Mouse (Mus musculus) midbrain, embryonic 11.5 days (tissue): ENCODE results near the gene Agpat4. TPM values are rescaled to one million over a fixed set of nuclear protein-coding genes. Genes with fewer than 3 reads are reported as not detected.

Experiments
- ATAC-seq: fragments of 200-750 bp; cut with Nextera tagmentation; 2 replicates; pipeline ENCODE4 v1.8.0; 2017; ENCODE audit warnings: moderate TSS enrichment, moderate library complexity; ENCODE audit not compliant: low FRiP score
- DNase-seq: peaks from one replicate; pipeline ENCODE4 v3.0.0; 2015; ENCODE audit warnings: low spot score; ENCODE audit errors: missing footprints
- H3K27ac ChIP-seq: fragments of 300-500 bp; sonication (generic); 2 replicates; pipeline ENCODE4 v1.5.1; 2014; ENCODE audit warnings: low read depth, low read length
- H3K27me3 ChIP-seq: fragments of 300-500 bp; sonication (generic); 2 replicates; pipeline ENCODE4 v1.6.1; 2014; ENCODE audit warnings: mild to moderate bottlenecking, low read length, moderate library complexity, mixed read lengths; ENCODE audit not compliant: control insufficient read depth, insufficient read depth
- H3K36me3 ChIP-seq: fragments of 300-500 bp; sonication (generic); 2 replicates; pipeline ENCODE4 v1.6.1; 2014; ENCODE audit warnings: mild to moderate bottlenecking, low read length, moderate library complexity, mixed read lengths; ENCODE audit not compliant: control insufficient read depth, insufficient read depth
- H3K4me1 ChIP-seq: fragments of 300-500 bp; sonication (generic); 2 replicates; pipeline ENCODE4 v1.6.1; 2014; ENCODE audit warnings: low read length; ENCODE audit not compliant: control insufficient read depth, insufficient read depth
- H3K4me2 ChIP-seq: fragments of 300-500 bp; sonication (generic); 2 replicates; pipeline ENCODE4 v1.6.1; 2014; ENCODE audit warnings: mild to moderate bottlenecking, moderate library complexity
- H3K4me3 ChIP-seq: fragments of 300-500 bp; sonication (generic); 2 replicates; pipeline ENCODE4 v1.5.1; 2014; ENCODE audit warnings: low read depth, low read length
- H3K9ac ChIP-seq: fragments of 300-500 bp; sonication (generic); 2 replicates; pipeline ENCODE4 v1.6.1; 2014; ENCODE audit warnings: low read length
- H3K9me3 ChIP-seq: fragments of 300-500 bp; sonication (generic); 2 replicates; pipeline ENCODE4 v1.6.1; 2016; ENCODE audit warnings: low read length; ENCODE audit not compliant: control insufficient read depth
- WGBS: fragments of 180-500 bp; shearing (Covaris S2); extraction: QIAGEN DNeasy Blood & Tissue Kit; methylation state at CpG from one replicate; pipeline ENCODE4 v1.1.7; 2014; 5-methylcytosine and 5-hydroxymethylcytosine counted together
- polyA plus RNA-seq: library from polyadenylated mRNA; unstranded; fragments of >200 nt; fragmentation: Nextera tagmentation; extraction: Ambion mirVana; gene quantifications from 2 replicates; pipeline ENCODE4 v1.2.1, GENCODE M21; 2014

Gene Agpat4
- polyA plus RNA-seq, 1 experiment from 2014 or later: 22.9 TPM

GRCm38 (mm10) chr17:12228471-12228870, 110.0 kb downstream of the Agpat4 start:
- Histone ChIP-seq H3K4me3 (no peak overlapping the region), H3K9me3 (no peaks in the 10 kb centered on the region), H3K36me3 (peaks cover 7% of the 10 kb centered on the region), H3K9ac (no peak overlapping the region), H3K4me1 (no peaks in the 10 kb centered on the region), H3K27ac (no peak overlapping the region), H3K27me3 (no peaks in the 10 kb centered on the region), H3K4me2 (no peak overlapping the region)
- ATAC-seq (no peak), DNase-seq (peak; percentile 53)
- 89% methylated on average over 7 of the region's 7 CpGs for WGBS

GRCm38 (mm10) chr17:12229756-12230155, 111.3 kb downstream of the Agpat4 start:
- no peaks in the 10 kb centered on the region for H3K27me3 ChIP-seq
- 93% methylated on average over 9 of the region's 9 CpGs for WGBS
- no peaks in the 10 kb centered on the region for H3K4me1 ChIP-seq
- no peak overlapping the region for H3K4me2 ChIP-seq
- no peak overlapping the region for H3K9ac ChIP-seq
- no peak overlapping the region for H3K4me3 ChIP-seq
- peaks cover 7% of the 10 kb centered on the region for H3K36me3 ChIP-seq
- DNase-seq: peak; percentile 21
- no peaks in the 10 kb centered on the region for H3K9me3 ChIP-seq
- H3K27ac ChIP-seq: no peak overlapping the region
- ATAC-seq: no peak

GRCm38 (mm10) chr17:12230167-12230566, 111.7 kb downstream of the Agpat4 start:
- ATAC-seq (no peak), DNase-seq (peak; percentile 31)
- no peaks in the 10 kb centered on the region for H3K4me1 ChIP-seq
- no peak overlapping the region for H3K4me2 ChIP-seq
- H3K4me3 ChIP-seq: no peak overlapping the region
- H3K9ac ChIP-seq: no peak overlapping the region
- H3K27ac ChIP-seq: no peak overlapping the region
- H3K27me3 ChIP-seq: no peaks in the 10 kb centered on the region
- no peaks in the 10 kb centered on the region for H3K9me3 ChIP-seq
- H3K36me3 ChIP-seq: peaks cover 7% of the 10 kb centered on the region
- 91% methylated on average over 6 of the region's 6 CpGs for WGBS

- Histone ChIP-seq H3K9ac (no peak overlapping the region), H3K27ac (no peak overlapping the region), H3K36me3 (peaks cover 11% of the 10 kb centered on the region), H3K27me3 (no peaks in the 10 kb centered on the region), H3K4me1 (no peaks in the 10 kb centered on the region), H3K4me2 (no peak overlapping the region), H3K9me3 (no peaks in the 10 kb centered on the region), H3K4me3 (no peak overlapping the region)
- 92% methylated on average over 7 of the region's 7 CpGs for WGBS
- DNase-seq (peak; percentile 0), ATAC-seq (no peak)
Measured at GRCm38 (mm10) chr17:12231087-12231486, 112.6 kb downstream of the Agpat4 start.

GRCm38 (mm10) chr17:12232724-12233123, 114.2 kb downstream of the Agpat4 start:
- no peaks in the 10 kb centered on the region for H3K4me1 ChIP-seq
- 95% methylated on average over 6 of the region's 6 CpGs for WGBS
- no peak for ATAC-seq
- no peak overlapping the region for H3K4me3 ChIP-seq
- H3K9ac ChIP-seq: no peak overlapping the region
- no peaks in the 10 kb centered on the region for H3K9me3 ChIP-seq
- no peaks in the 10 kb centered on the region for H3K27me3 ChIP-seq
- H3K36me3 ChIP-seq: peaks cover 11% of the 10 kb centered on the region
- peak; percentile 69 for DNase-seq
- H3K27ac ChIP-seq: no peak overlapping the region
- H3K4me2 ChIP-seq: no peak overlapping the region

- no peak for ATAC-seq
- no peak overlapping the region for H3K4me3 ChIP-seq
- 94% methylated on average over 3 of the region's 3 CpGs for WGBS
Measured at GRCm38 (mm10) chr17:12240701-12241100, 122.2 kb downstream of the Agpat4 start.

GRCm38 (mm10) chr17:12249783-12250504, 131.4 kb downstream of the Agpat4 start:
- Histone ChIP-seq H3K4me1 (no peaks in the 10 kb centered on the region), H3K4me3 (no peak overlapping the region), H3K9ac (no peak overlapping the region), H3K27me3 (no peaks in the 10 kb centered on the region), H3K36me3 (peaks cover 31% of the 10 kb centered on the region), H3K27ac (no peak overlapping the region), H3K9me3 (peaks cover 3% of the 10 kb centered on the region; the same call in 1 of the 2 replicates), H3K4me2 (no peak overlapping the region)
- 96% methylated on average over 19 of the region's 19 CpGs for WGBS
- DNase-seq (no peak), ATAC-seq (no peak)

More at GRCm38 (mm10) chr17:12240701-12241100, 122.2 kb downstream of the Agpat4 start:
- Histone ChIP-seq H3K9me3 (no peaks in the 10 kb centered on the region), H3K9ac (no peak overlapping the region), H3K27ac (no peak overlapping the region), H3K4me1 (no peaks in the 10 kb centered on the region), H3K4me2 (no peak overlapping the region), H3K27me3 (no peaks in the 10 kb centered on the region), H3K36me3 (peaks cover 3% of the 10 kb centered on the region)
- DNase-seq: peak; percentile 65

- DNase-seq (peak; percentile 39), ATAC-seq (no peak)
- Histone ChIP-seq H3K4me3 (no peak overlapping the region), H3K4me1 (no peaks in the 10 kb centered on the region), H3K27ac (no peak overlapping the region), H3K9ac (no peak overlapping the region), H3K9me3 (peaks cover 3% of the 10 kb centered on the region; the same call in 1 of the 2 replicates), H3K36me3 (peaks cover 36% of the 10 kb centered on the region), H3K27me3 (no peaks in the 10 kb centered on the region), H3K4me2 (no peak overlapping the region)
- 97% methylated on average over 9 of the region's 9 CpGs for WGBS
Measured at GRCm38 (mm10) chr17:12250581-12250980, 132.1 kb downstream of the Agpat4 start.

GRCm38 (mm10) chr17:12256142-12256541, 137.6 kb downstream of the Agpat4 start:
- no peak overlapping the region for H3K27ac ChIP-seq
- DNase-seq (no peak), ATAC-seq (no peak)
- H3K36me3 ChIP-seq: peaks cover 40% of the 10 kb centered on the region
- no peak overlapping the region for H3K4me3 ChIP-seq
- peaks cover 3% of the 10 kb centered on the region; the same call in 1 of the 2 replicates for H3K9me3 ChIP-seq
- no peak overlapping the region for H3K9ac ChIP-seq
- H3K27me3 ChIP-seq: no peaks in the 10 kb centered on the region
- H3K4me2 ChIP-seq: no peak overlapping the region
- H3K4me1 ChIP-seq: no peaks in the 10 kb centered on the region
- WGBS: 95% methylated on average over 11 of the region's 11 CpGs
